In the genomic region with DNA sequence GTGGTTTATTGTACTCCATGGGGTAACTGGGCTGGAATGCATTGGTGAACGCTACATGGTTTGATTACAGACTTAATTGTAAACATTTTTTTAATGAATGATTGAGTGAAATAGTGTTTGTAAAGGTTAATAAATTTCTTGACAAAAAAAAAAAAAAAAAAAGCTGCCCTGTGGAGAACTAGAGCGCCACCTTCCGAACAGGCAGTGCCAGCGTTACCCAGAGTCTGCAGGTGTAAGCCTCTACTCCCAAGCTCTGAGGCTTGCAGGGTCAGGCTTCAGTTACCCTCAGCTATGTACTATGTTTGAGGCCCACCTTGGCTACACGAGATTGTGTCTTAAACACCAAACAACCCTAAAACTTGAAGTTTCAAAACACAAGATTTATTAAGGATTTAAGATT, we compare ENCODE assay signal across 25 mouse cellular contexts. TPM values are rescaled to one million over a fixed set of nuclear protein-coding genes. Genes with fewer than 3 reads are reported as not detected.
DNase-seq lines count a peak whose midpoint lies in the region; ATAC-seq and TF ChIP-seq lines count a peak whose summit lies in the region.
"Had no signal": no experiment of that assay in that cellular context is flagged by ENCODE, and none has a peak within 500 bp of the region (broad histone marks: within the 10 kb centered on the region; RNA-seq: fewer than 3 reads in every experiment).

No protein-coding gene starts in this region.

- H3K27ac ChIP-seq in hindbrain, postnatal 0 days: no peak overlapping the region
- no peak overlapping the region for H3K27ac ChIP-seq in hindbrain, embryonic 14.5 days
- H3K27ac ChIP-seq in small intestine, adult 2 months (ENCODE audit: insufficient read depth, low read depth, low read length): no peak overlapping the region
- H3K27ac ChIP-seq: embryonic facial prominence, embryonic 10.5 days; kidney, embryonic 15.5 days; limb, embryonic 12.5 days; liver, embryonic 15.5 days; macrophage had no signal

- no peak overlapping the region for H3K4me2 ChIP-seq in hindbrain, postnatal 0 days (ENCODE audit: low read depth, low read length)
- H3K4me2 ChIP-seq in hindbrain, embryonic 14.5 days (replicated peaks): no peak overlapping the region
- H3K4me2 ChIP-seq: kidney, embryonic 15.5 days; limb, embryonic 12.5 days; liver, embryonic 15.5 days; midbrain, embryonic 11.5 days had no signal

- H3K27me3 ChIP-seq in hindbrain, postnatal 0 days (ENCODE audit: insufficient read depth, low read length): no peaks in the 10 kb centered on the region
- no peaks in the 10 kb centered on the region for H3K27me3 ChIP-seq in hindbrain, embryonic 14.5 days (ENCODE audit: control insufficient read depth, insufficient read depth, low read length)
- H3K27me3 ChIP-seq in E14TG2a.4 (ENCODE audit: insufficient read depth, low read length): no peaks in the 10 kb centered on the region
- no peaks in the 10 kb centered on the region for H3K27me3 ChIP-seq in small intestine, adult 2 months (ENCODE audit: control insufficient read depth, insufficient read depth, low read length)
- H3K27me3 ChIP-seq: kidney, embryonic 15.5 days; limb, embryonic 12.5 days; liver, embryonic 15.5 days had no signal

- 0 out of 2 replicates have a peak, but pooled peaks have one; percentile 7 for TF ChIP-seq CTCF in hindbrain, postnatal 0 days (IDR thresholded peaks at IDR 0.05; ENCODE audit: low read depth)
- TF ChIP-seq CTCF in lung, adult 2 months (IDR thresholded peaks at IDR 0.05; ENCODE audit: insufficient read depth, low read length): peak; percentile 31; the same call in 1 of the 2 replicates
- TF ChIP-seq CTCF in E14TG2a.4 (conservative IDR thresholded peaks at IDR 0.05; ENCODE audit: low read length): peak; percentile 19; the same call in 1 of the 2 replicates
- peak; percentile 34; the same call in 1 of the 2 replicates for TF ChIP-seq CTCF in small intestine, adult 2 months (IDR thresholded peaks at IDR 0.05; ENCODE audit: extremely low read depth, insufficient read length, insufficient replicate concordance, low read depth, low read length)

- H3K36me3 ChIP-seq in hindbrain, postnatal 0 days (ENCODE audit: insufficient read depth, low read length): peaks cover 65% of the 10 kb centered on the region
- peaks cover 96% of the 10 kb centered on the region for H3K36me3 ChIP-seq in hindbrain, embryonic 14.5 days (replicated peaks; ENCODE audit: control insufficient read depth, insufficient read depth)
- H3K36me3 ChIP-seq in E14TG2a.4 (ENCODE audit: insufficient read depth, low read length): peaks cover 99% of the 10 kb centered on the region
- peaks cover 75% of the 10 kb centered on the region for H3K36me3 ChIP-seq in small intestine, adult 2 months (ENCODE audit: control insufficient read depth, insufficient read depth, low read length)

- no peaks in the 10 kb centered on the region for H3K4me1 ChIP-seq in hindbrain, postnatal 0 days (ENCODE audit: insufficient read depth, low read length)
- H3K4me1 ChIP-seq in hindbrain, embryonic 14.5 days (replicated peaks; ENCODE audit: control insufficient read depth, insufficient read depth, low read length): no peaks in the 10 kb centered on the region
- no peaks in the 10 kb centered on the region for H3K4me1 ChIP-seq in lung, adult 2 months (ENCODE audit: control insufficient read depth, insufficient read depth, low read length)
- H3K4me1 ChIP-seq in E14TG2a.4 (replicated peaks; ENCODE audit: low read depth, low read length): peaks cover 6% of the 10 kb centered on the region; the same call in 1 of the 2 replicates
- no peaks in the 10 kb centered on the region for H3K4me1 ChIP-seq in small intestine, adult 2 months (ENCODE audit: control insufficient read depth, insufficient read depth, insufficient read length, low read length)
- H3K4me1 ChIP-seq: embryonic facial prominence, embryonic 10.5 days; hindbrain, embryonic 10.5 days; kidney, embryonic 15.5 days; limb, embryonic 12.5 days had no signal

- H3K9me3 ChIP-seq in hindbrain, postnatal 0 days (ENCODE audit: low read length): no peaks in the 10 kb centered on the region
- no peaks in the 10 kb centered on the region for H3K9me3 ChIP-seq in hindbrain, embryonic 14.5 days (ENCODE audit: control insufficient read depth, low read length)
- H3K9me3 ChIP-seq in E14TG2a.4 (ENCODE audit: low read length): no peaks in the 10 kb centered on the region
- H3K9me3 ChIP-seq: embryonic facial prominence, embryonic 10.5 days; G1E; hindbrain, embryonic 10.5 days; kidney, embryonic 15.5 days; limb, embryonic 12.5 days; liver, embryonic 15.5 days had no signal

- 80% methylated on average over 5 of the region's 5 CpGs for whole genome bisulfite sequencing in hindbrain, postnatal 0 days
- WGBS in hindbrain, embryonic 14.5 days: 81% methylated on average over 5 of the region's 5 CpGs
- WGBS in lung, adult 2 months: 76% methylated on average over 5 of the region's 5 CpGs
- 57% methylated on average over 5 of the region's 5 CpGs for WGBS in small intestine, adult 2 months

- H3K9ac ChIP-seq in hindbrain, postnatal 0 days (replicated peaks; ENCODE audit: low read length): no peak overlapping the region
- no peak overlapping the region for H3K9ac ChIP-seq in hindbrain, embryonic 14.5 days
- H3K9ac ChIP-seq: kidney, embryonic 15.5 days; limb, embryonic 12.5 days; liver, embryonic 15.5 days had no signal

- no peak for DNase-seq in hindbrain, postnatal 0 days (ENCODE audit: low spot score)
- no peak for DNase-seq in hindbrain, embryonic 14.5 days (ENCODE audit: low spot score)
- DNase-seq in lung, adult 2 months: no peak
- DNase-seq in lung, postnatal 25 days (ENCODE audit: low spot score): no peak
- no peak for DNase-seq in frontal cortex, postnatal 25 days (ENCODE audit: low spot score in 2 of 2)
- DNase-seq: adrenal gland, adult 2 months; B cell, adult 2 months; gastrocnemius, postnatal 14 days; right cerebral cortex, postnatal 4 days had no signal

- ATAC-seq in hindbrain, postnatal 0 days: no peak
- ATAC-seq in hindbrain, embryonic 14.5 days (ENCODE audit: low FRiP score): no peak

- TF ChIP-seq POLR2A in lung, adult 2 months (IDR thresholded peaks at IDR 0.05; ENCODE audit: borderline replicate concordance, extremely low read depth, low read depth, low read length): no peak
- TF ChIP-seq POLR2A in small intestine, adult 2 months (IDR thresholded peaks at IDR 0.05; ENCODE audit: low read depth, low read length): no peak

- no peak overlapping the region for H3K4me3 ChIP-seq in hindbrain, postnatal 0 days (ENCODE audit: low read length)
- H3K4me3 ChIP-seq in hindbrain, embryonic 14.5 days (replicated peaks; ENCODE audit: low read length): no peak overlapping the region
- H3K4me3 ChIP-seq in lung, adult 2 months (replicated peaks; ENCODE audit: extremely low read depth, low read depth, low read length): no peak overlapping the region
- no peak overlapping the region for H3K4me3 ChIP-seq in E14TG2a.4 (replicated peaks; ENCODE audit: low read length)
- no peak overlapping the region for H3K4me3 ChIP-seq in small intestine, adult 2 months (ENCODE audit: low read depth, low read length)
- H3K4me3 ChIP-seq: embryonic facial prominence, embryonic 10.5 days; hindbrain, embryonic 10.5 days; kidney, embryonic 15.5 days; limb, embryonic 12.5 days; liver, embryonic 15.5 days had no signal

RNA-seq across cellular contexts. Expression of a gene that starts 41.0 kb away (rescaled TPM):
- 16.8 and 17.9 TPM in 2 replicates for total RNA-seq in hindbrain, postnatal 0 days (2014; rRNA removed)
- polyA plus RNA-seq in hindbrain, postnatal 0 days (2015; fragmentation: Nextera tagmentation; extraction: Ambion mirVana): 20.2 and 22.9 TPM in 2 replicates
- 25.3 and 29.7 TPM in 2 replicates for polyA plus RNA-seq in hindbrain, embryonic 14.5 days (2014; fragmentation: Nextera tagmentation; extraction: Ambion mirVana)
- 11.2 and 15.3 TPM in 2 replicates for polyA plus RNA-seq in lung, adult 2 months (2012; rRNA removed)
- 25.2 and 29.1 TPM in 2 replicates for polyA plus RNA-seq in small intestine, adult 2 months (2012; rRNA removed)

RNA-seq across cellular contexts. Expression of a gene that starts 49.6 kb away (rescaled TPM):
- 98.5 and 99.9 TPM in 2 replicates for total RNA-seq in hindbrain, postnatal 0 days (2014; rRNA removed)
- polyA plus RNA-seq in hindbrain, postnatal 0 days (2015; fragmentation: Nextera tagmentation; extraction: Ambion mirVana): 99.6 and 118 TPM in 2 replicates
- polyA plus RNA-seq in hindbrain, embryonic 14.5 days (2014; fragmentation: Nextera tagmentation; extraction: Ambion mirVana): 119 and 124 TPM in 2 replicates
- 19.8 and 32.7 TPM in 2 replicates for polyA plus RNA-seq in lung, adult 2 months (2012; rRNA removed)
- polyA plus RNA-seq in small intestine, adult 2 months (2012; rRNA removed): 20.2 and 31.3 TPM in 2 replicates

RNA-seq across cellular contexts. Expression of a gene that starts 49.6 kb away (rescaled TPM):
- 107 and 128 TPM in 2 replicates for total RNA-seq in hindbrain, postnatal 0 days (2014; rRNA removed)
- polyA plus RNA-seq in hindbrain, postnatal 0 days (2015; fragmentation: Nextera tagmentation; extraction: Ambion mirVana): 65.6 and 72.1 TPM in 2 replicates
- 100 and 109 TPM in 2 replicates for polyA plus RNA-seq in hindbrain, embryonic 14.5 days (2014; fragmentation: Nextera tagmentation; extraction: Ambion mirVana)
- 5.6 and 9.9 TPM in 2 replicates for polyA plus RNA-seq in lung, adult 2 months (2012; rRNA removed)
- 1.7 and 2.9 TPM in 2 replicates for polyA plus RNA-seq in small intestine, adult 2 months (2012; rRNA removed)

RNA-seq across cellular contexts. Expression of a gene that starts 59.3 kb away (rescaled TPM):
- not detected in 2 replicates for total RNA-seq in hindbrain, postnatal 0 days (2014; rRNA removed)
- polyA plus RNA-seq in hindbrain, postnatal 0 days (2015; fragmentation: Nextera tagmentation; extraction: Ambion mirVana): not detected in 2 replicates
- polyA plus RNA-seq in hindbrain, embryonic 14.5 days (2014; fragmentation: Nextera tagmentation; extraction: Ambion mirVana): not detected in 2 replicates
- polyA plus RNA-seq in lung, adult 2 months (2012; rRNA removed): not detected in 2 replicates
- not detected in 2 replicates for polyA plus RNA-seq in small intestine, adult 2 months (2012; rRNA removed)
- total RNA-seq: adrenal gland, adult 2 months; common myeloid progenitor, adult 5-6 weeks; gastrocnemius, postnatal 14 days; layer of hippocampus, postnatal 25 days; left cerebral cortex, postnatal 10 days had no signal
- polyA plus RNA-seq: adrenal gland, adult 2 months; embryonic facial prominence, embryonic 10.5 days; forebrain, embryonic 11.5 days; G1E; heart, embryonic 16.5 days; hindbrain, embryonic 10.5 days; kidney, embryonic 15.5 days; large intestine, adult 2 months; limb, embryonic 12.5 days; liver, embryonic 15.5 days; macrophage; midbrain, embryonic 11.5 days had no signal
